Mouse (Mus musculus): ENCODE measurements around the gene Ugt3a2.
A peak's percentile ranks its signal among the peaks of the same experiment; 100 is the strongest.

The Ugt3a2 gene

DNA sequence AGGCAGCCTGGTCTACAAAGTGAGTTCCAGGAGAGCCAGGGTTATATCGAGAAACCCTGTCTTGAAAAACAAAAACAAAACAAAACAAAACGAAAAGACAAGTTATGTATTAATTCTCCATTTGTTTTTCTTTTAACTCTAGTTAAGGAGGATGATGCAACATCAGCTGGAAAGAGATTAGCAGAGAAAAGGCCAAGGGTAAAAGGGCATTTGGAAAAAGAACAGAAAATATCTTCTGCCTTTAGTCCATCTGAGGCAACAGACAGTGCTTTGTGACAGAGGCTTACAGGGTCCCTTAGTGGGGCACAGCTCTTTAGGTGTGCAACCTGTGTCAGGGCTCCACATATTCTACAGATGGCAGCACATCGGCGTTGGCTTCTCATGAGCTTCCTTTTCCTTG lies at the start of gene Ugt3a2:
Gene Ugt3a2 (plus strand): TSS at position 210 of the 400 bp plus-strand sequence.
- DNase-seq = peak; percentile 8

- no peak for DNase-seq
Measured at GRCm38 (mm10) chr15:9289660-9290059, 45.7 kb upstream of the Ugt3a2 start.

DNA sequence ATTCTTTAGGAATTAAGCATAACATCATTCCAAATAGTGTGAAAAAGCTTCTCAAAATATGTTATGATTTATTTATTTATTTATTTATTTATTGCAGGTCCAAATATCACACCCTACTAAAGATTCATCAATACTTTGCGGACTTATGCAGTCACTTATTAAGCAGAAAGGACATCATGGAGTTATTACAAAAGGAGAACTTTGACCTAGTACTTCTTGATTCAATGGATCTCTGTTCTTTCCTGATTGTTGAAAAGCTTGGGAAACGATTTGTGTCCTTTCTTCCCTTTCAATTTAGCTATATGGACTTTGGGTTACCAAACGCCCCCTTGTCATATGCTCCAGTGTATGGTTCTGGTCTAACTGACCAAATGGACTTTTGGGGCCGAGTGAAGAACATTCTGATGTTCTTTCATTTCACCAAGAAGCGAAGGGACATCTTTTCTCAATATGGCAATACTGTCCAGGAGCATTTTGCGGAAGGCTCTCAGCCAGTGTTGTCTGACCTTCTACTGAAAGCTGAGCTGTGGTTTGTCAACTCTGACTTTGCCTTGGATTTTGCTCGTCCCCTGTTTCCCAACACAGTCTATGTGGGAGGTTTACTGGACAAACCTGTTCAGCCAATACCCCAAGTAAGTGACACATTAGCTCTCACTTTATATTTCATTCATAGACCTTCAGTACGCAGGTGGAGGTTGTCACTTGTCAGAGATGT lies 29.2 kb upstream of the Ugt3a2 start:
- no peak for DNase-seq

DNA sequence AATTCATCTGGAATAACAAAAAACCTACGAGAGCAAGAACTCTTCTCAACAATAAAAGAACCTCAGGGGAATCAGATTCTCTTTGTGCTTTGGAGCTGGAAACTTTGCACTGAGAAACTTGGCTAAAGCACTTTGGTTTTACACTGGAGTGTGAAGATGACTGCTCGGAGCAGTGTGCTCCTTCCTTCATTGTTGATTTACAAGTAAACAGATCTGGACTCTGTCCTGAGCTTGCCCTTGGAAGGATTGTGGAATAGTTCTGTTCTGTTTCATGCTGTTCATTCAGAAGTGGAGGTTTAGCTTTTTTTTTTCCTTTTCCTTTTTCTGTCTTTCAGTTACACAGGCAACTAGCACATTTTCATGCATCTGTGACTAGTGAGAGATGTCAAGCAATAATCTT lies 754 bp upstream of the Ugt3a2 start:
- DNase-seq = peak; percentile 21

- DNase-seq = no peak
Measured at GRCm38 (mm10) chr15:9336616-9337015, 1.3 kb downstream of the Ugt3a2 start.

DNA sequence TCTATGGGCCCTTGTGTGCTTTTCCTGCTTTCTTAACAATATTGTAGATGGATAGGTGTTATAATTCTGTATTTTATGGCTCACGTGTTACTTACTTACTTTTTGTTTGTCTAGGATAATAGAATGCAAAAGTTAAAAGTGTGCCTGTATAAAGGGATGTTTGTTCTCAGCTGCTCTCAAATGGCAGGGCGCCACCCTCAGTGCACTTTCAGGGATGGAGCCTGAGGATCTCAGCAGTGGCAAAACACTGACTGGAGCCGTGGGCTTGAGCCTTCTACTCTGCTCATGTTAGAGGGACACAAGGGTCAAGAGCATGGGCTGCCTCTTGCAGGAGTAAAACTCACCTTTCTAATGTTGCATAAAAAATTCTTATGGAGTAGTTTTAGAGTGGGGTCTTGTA lies 1.7 kb downstream of the Ugt3a2 start:
- DNase-seq = peak; percentile 13

DNA sequence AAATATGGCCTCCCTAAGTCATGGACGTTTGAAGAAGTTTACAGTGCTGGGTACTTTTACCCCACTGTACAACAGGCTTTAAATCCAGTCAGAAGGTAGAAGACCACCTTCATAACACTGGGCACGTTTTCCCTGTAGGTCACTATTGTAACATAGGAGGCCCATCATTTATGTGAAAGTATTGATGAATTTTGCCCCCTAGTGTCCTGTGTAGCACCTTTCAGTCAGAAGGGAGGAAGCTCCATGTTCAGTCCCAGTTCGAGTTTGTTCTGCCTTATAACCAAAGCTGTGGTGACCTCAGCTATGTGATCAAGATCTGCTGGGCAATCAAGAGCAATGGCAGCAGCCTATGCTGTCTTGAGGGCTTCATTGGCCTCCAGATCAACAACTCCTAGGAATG lies 13.4 kb downstream of the Ugt3a2 start:
- no peak for DNase-seq

- DNase-seq = no peak
Measured at GRCm38 (mm10) chr15:9362801-9363200, 27.5 kb downstream of the Ugt3a2 start.

DNA sequence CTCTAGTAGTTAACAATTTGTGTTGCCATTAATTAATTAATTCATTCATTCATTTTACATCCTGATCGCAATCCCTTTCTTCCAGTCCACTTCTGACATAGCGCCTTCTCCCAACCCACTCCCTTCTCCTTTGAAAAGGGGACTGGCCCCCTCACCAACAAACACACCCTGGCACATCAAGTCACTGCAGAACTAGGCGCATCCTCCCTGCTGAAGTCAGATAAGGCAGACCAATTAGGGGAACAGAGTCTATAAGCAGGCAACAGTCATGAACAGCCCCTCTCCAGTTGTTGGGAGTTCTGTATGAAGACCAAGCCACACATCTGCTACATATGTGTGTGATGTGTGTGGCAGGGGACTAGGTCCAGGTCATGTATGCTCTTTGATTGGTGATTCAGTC lies 33.4 kb downstream of the Ugt3a2 start:
- DNase-seq = no peak

- DNase-seq = no peak
Measured at GRCm38 (mm10) chr15:9376281-9376680, 40.9 kb downstream of the Ugt3a2 start.

DNA sequence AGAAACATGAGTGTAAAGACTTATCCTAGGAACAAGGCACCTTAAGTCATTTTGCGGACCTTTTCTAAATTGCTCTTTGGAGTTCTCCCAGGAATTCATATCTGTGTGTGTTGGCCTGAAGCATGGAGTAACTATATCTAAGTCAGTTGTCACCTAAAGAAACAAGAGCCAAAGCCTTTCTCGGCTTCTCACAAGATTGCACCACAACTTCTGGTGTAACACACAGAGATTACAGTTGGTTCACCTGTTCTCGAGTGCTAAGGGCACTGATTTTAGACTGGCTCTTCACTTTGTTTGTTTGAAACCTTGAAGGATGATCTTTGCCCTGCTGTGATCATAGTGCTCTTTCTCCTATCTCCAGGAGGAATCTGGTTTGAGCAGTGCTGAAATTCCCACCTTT lies 74.1 kb downstream of the Ugt3a2 start:
- no peak for DNase-seq
